Mouse (Mus musculus): ENCODE measurements around the gene Rtl1.

DNA sequence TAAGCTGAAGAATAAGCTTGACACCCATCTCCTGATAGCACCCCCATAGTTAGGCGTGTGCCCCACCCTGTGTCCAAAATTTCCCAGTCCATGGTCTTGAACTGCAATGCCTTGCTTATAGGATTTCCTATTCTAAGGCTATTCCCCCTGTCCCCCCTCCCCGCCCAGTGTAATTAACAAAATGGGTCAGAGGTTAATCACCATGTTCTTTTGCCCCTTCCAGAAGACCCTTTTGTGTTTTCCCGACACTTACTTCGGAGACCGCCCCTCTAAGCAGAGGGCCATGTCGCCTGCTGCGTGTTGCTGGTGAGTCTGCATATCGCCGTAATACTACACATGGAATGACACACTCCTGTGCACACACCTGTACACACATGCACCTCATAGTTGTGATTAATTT, 7.1 kb upstream of the Rtl1 start:
- TF ChIP-seq CTCF (IDR thresholded peaks at IDR 0.05; ENCODE audit: low read depth) (no peak), EP300 (IDR thresholded peaks at IDR 0.05; ENCODE audit: low read depth) (no peak)
